Mouse (Mus musculus) lung, postnatal 0 days (tissue): Measurements from ENCODE around the gene Gemin5.

ENCODE experiments used
- CTCF ChIP-seq: IDR thresholded peaks from 2 replicates; pipeline ENCODE4 v1.5.1; 2016; ENCODE audit warnings: antibody characterized with exemption, mild to moderate bottlenecking
- EP300 ChIP-seq: IDR thresholded peaks from 2 replicates; pipeline ENCODE4 v1.6.1; 2016; ENCODE audit warnings: antibody characterized with exemption, mild to moderate bottlenecking, control low read depth

- no peak for TF ChIP-seq CTCF
- TF ChIP-seq EP300 = no peak
Measured at GRCm38 (mm10) chr11:58211062-58211681, 42.8 kb upstream of the Gemin5 start.
